Mouse (Mus musculus) limb, embryonic 14.5 days (tissue): ENCODE measurements around the gene Fis1. TPM values are rescaled to one million over a fixed set of nuclear protein-coding genes. Genes with fewer than 3 reads are reported as not detected.
A peak's percentile ranks its signal among the peaks of the same experiment; 100 is the strongest.

Experiments
- ATAC-seq: fragments of 200-750 bp; cut with Nextera tagmentation; 2 replicates; pipeline ENCODE4 v1.8.0; 2017; ENCODE audit warnings: low read depth, moderate number of reproducible peaks, moderate TSS enrichment; ENCODE audit not compliant: low FRiP score
- DNase-seq: peaks from one replicate; pipeline ENCODE4 v3.0.0-alpha.2; 2015; ENCODE audit warnings: low spot score
- H3K27ac ChIP-seq: fragments of 300-500 bp; sonication (generic); replicated peaks from 2 replicates; pipeline ENCODE4 v1.5.1; 2014; ENCODE audit warnings: low read depth, mild to moderate bottlenecking, low read length, moderate library complexity, mixed read lengths
- H3K27me3 ChIP-seq: fragments of 300-500 bp; sonication (generic); 2 replicates; pipeline ENCODE4 v1.6.1; 2014; ENCODE audit warnings: low read length, mixed read lengths; ENCODE audit not compliant: control insufficient read depth, insufficient read depth
- H3K36me3 ChIP-seq: fragments of 300-500 bp; sonication (generic); 2 replicates; pipeline ENCODE4 v1.6.1; 2014; ENCODE audit warnings: mild to moderate bottlenecking, low read length, moderate library complexity, mixed read lengths; ENCODE audit not compliant: control insufficient read depth, insufficient read depth
- H3K4me1 ChIP-seq: fragments of 300-500 bp; sonication (generic); 2 replicates; pipeline ENCODE4 v1.6.1; 2014; ENCODE audit warnings: antibody characterized with exemption, low read length, mixed read lengths; ENCODE audit not compliant: control insufficient read depth, insufficient read depth
- H3K4me2 ChIP-seq: fragments of 300-500 bp; sonication (generic); replicated peaks from 2 replicates; pipeline ENCODE4 v1.6.1; 2014; ENCODE audit warnings: low read depth, mild to moderate bottlenecking, low read length, moderate library complexity; ENCODE audit not compliant: severe bottlenecking
- H3K4me3 ChIP-seq: fragments of 300-500 bp; sonication (generic); replicated peaks from 2 replicates; pipeline ENCODE4 v1.5.1; 2014; ENCODE audit warnings: low read length
- H3K9ac ChIP-seq: fragments of 300-500 bp; sonication (generic); 2 replicates; pipeline ENCODE4 v1.6.1; 2014; ENCODE audit warnings: mild to moderate bottlenecking, low read depth, low read length, moderate library complexity; ENCODE audit not compliant: severe bottlenecking
- H3K9me3 ChIP-seq: fragments of 300-500 bp; sonication (generic); 2 replicates; pipeline ENCODE4 v1.6.1; 2016; ENCODE audit warnings: low read length; ENCODE audit not compliant: control insufficient read depth
- POLR2A ChIP-seq: fragments of 200-500 bp; IDR thresholded peaks from 2 replicates; pipeline ENCODE4 v1.8.0; 2012; ENCODE audit warnings: inconsistent platforms, mild to moderate bottlenecking, moderate library complexity, borderline replicate concordance; ENCODE audit not compliant: insufficient read depth, insufficient read length; ENCODE audit errors: extremely low read depth
- WGBS: fragments of 180-500 bp; shearing (Covaris S2); extraction: QIAGEN DNeasy Blood & Tissue Kit; methylation state at CpG from one replicate; pipeline ENCODE4 v1.1.7; 2014; 5-methylcytosine and 5-hydroxymethylcytosine counted together
- polyA plus RNA-seq, 2 experiments: library from polyadenylated mRNA; depleted of rRNA in 1 of 2; stranded (reverse) in 1 of 2; unstranded in 1 of 2; fragments of >200 nt; fragmentation: Nextera tagmentation in 1 of 2; extraction: Ambion mirVana in 1 of 2; gene quantifications; 2 replicates each; pipeline versions ENCODE4 v1.2.1 to v1.2.3; 2012 to 2014

The Fis1 gene
- polyA plus RNA-seq, 2 experiments, result 225 to 284 TPM

DNA sequence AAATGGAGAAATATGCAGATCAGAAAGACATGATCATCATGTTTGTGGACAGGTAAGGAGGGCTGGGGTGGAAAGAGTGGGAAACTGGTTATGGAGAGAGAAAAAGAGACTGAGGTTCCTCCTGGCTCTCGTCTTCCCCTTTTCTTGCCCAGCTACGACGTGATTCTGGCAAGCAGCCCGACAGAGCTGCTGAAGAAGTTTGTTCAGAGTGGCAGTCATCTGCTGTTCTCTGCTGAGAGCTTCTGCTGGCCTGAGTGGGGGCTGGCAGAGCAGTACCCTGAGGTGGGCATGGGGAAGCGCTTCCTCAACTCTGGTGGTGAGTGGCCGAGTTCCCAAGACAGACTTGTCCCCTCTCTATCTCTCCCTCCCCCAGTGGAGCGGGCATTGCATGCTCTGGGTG, 35.3 kb downstream of the Fis1 start:
- Histone ChIP-seq H3K27me3 (no peaks in the 10 kb centered on the region), H3K36me3 (peaks cover 50% of the 10 kb centered on the region), H3K9ac (peak overlapping the region; percentile 94), H3K4me3 (peak overlapping the region; percentile 78), H3K9me3 (no peaks in the 10 kb centered on the region), H3K4me2 (peak overlapping the region; percentile 79), H3K27ac (no peak overlapping the region), H3K4me1 (peaks cover 11% of the 10 kb centered on the region)
- TF ChIP-seq POLR2A, result no peak
- no peak for ATAC-seq
- 71% methylated on average over 4 of the region's 7 CpGs for WGBS
- DNase-seq, result no peak

DNA sequence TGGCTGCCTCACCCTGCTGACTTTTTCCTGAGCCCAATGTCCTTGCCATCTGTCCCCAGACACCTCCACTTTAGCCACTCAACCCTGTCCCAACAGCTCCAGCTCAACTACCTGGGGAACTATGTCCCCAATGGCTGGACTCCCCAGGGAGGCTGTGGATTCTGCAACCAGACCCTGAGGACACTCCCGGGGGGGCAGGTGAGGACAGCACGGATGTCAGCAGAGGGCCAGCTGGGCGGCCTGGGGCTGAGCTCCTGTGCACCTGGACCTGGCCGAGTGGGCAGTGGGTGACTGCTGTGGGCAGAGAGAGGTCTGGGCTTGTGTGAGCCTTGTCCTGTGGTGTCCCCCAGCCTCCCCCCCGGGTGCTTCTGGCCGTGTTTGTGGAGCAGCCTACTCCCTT, 36.7 kb downstream of the Fis1 start:
- H3K9me3 ChIP-seq, result no peaks in the 10 kb centered on the region
- peaks cover 11% of the 10 kb centered on the region for H3K4me1 ChIP-seq
- no peak for TF ChIP-seq POLR2A
- no peak overlapping the region for H3K4me2 ChIP-seq
- H3K36me3 ChIP-seq, result peaks cover 60% of the 10 kb centered on the region
- no peak overlapping the region for H3K9ac ChIP-seq
- no peak overlapping the region for H3K4me3 ChIP-seq
- whole genome bisulfite sequencing, result 81% methylated on average over 5 of the region's 6 CpGs
- DNase-seq (no peak), ATAC-seq (no peak)
- H3K27ac ChIP-seq, result no peak overlapping the region
- no peaks in the 10 kb centered on the region for H3K27me3 ChIP-seq

DNA sequence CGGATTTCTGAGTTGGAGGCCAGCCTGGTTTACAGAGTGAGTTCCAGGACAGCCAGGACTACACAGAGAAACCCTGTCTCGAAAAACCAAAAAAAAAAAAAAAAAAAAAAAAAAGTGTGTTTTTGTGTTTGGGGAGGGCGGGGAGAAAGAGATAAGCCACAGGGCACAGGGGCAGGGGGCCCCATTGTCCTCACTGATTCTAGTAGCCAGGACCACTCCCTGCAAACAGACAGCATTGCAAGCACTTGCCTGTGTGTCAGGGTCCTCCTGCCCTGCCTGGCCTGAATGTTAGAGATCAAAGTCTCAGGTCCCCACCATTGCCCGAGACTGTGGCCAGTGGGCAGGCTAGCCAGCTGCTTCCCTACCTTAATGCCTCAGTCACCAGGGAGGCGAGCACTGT, 46.4 kb downstream of the Fis1 start:
- Histone ChIP-seq H3K4me1 (no peaks in the 10 kb centered on the region), H3K27me3 (no peaks in the 10 kb centered on the region), H3K9ac (no peak overlapping the region), H3K27ac (no peak overlapping the region), H3K4me3 (no peak overlapping the region), H3K9me3 (no peaks in the 10 kb centered on the region), H3K4me2 (no peak overlapping the region), H3K36me3 (peaks cover 19% of the 10 kb centered on the region)
- ATAC-seq (no peak), DNase-seq (no peak)
- WGBS, result 55% methylated on average over 3 of the region's 5 CpGs
- no peak for TF ChIP-seq POLR2A

GRCm38 (mm10) chr5:137000612-137001011, 47.5 kb downstream of the Fis1 start:
- TF ChIP-seq POLR2A, result no peak
- no peak overlapping the region for H3K9ac ChIP-seq
- peaks cover 7% of the 10 kb centered on the region for H3K36me3 ChIP-seq
- DNase-seq, result no peak
- H3K9me3 ChIP-seq, result no peaks in the 10 kb centered on the region
- ATAC-seq, result no peak
- no peak overlapping the region for H3K4me3 ChIP-seq
- H3K4me1 ChIP-seq, result no peaks in the 10 kb centered on the region
- 74% methylated on average over 2 of the region's 2 CpGs for WGBS
- H3K4me2 ChIP-seq, result no peak overlapping the region
- H3K27me3 ChIP-seq, result no peaks in the 10 kb centered on the region
- H3K27ac ChIP-seq, result no peak overlapping the region

- no peak overlapping the region for H3K4me3 ChIP-seq
- 51% methylated on average over 8 of the region's 8 CpGs for WGBS
- H3K27ac ChIP-seq, result no peak overlapping the region
- no peaks in the 10 kb centered on the region for H3K27me3 ChIP-seq
- no peaks in the 10 kb centered on the region for H3K4me1 ChIP-seq
- no peaks in the 10 kb centered on the region for H3K36me3 ChIP-seq
- H3K9ac ChIP-seq, result no peak overlapping the region
- ATAC-seq (no peak), DNase-seq (no peak)
- TF ChIP-seq POLR2A, result no peak
- H3K9me3 ChIP-seq, result no peaks in the 10 kb centered on the region
- no peak overlapping the region for H3K4me2 ChIP-seq
These were observed 54.2 kb downstream of the Fis1 start for GRCm38 (mm10) chr5:137007276-137007675.

DNA sequence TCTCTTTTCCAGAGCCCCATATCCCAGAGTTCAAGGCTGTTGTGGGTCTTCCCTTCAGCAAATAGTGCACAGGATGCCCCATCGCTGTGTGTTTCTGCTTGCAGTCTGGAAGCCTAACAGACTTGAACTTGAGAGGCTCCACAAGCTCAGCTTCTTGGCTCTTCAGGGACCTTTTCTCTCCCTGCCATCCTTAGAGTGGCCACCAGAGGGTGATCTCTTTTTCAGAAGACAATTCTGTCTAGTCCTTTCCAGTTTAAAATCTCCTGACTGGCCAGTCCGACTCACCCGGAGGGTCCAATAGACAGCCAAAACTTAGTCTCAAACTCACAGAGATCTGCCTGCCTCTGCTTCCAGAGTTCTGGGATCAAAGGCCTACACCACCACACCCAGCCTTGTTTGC, 56.9 kb downstream of the Fis1 start:
- no peaks in the 10 kb centered on the region for H3K9me3 ChIP-seq
- H3K9ac ChIP-seq, result no peak overlapping the region
- WGBS, result 41% methylated on average over 3 of the region's 3 CpGs
- H3K27me3 ChIP-seq, result no peaks in the 10 kb centered on the region
- TF ChIP-seq POLR2A, result no peak
- H3K36me3 ChIP-seq, result no peaks in the 10 kb centered on the region
- H3K4me1 ChIP-seq, result no peaks in the 10 kb centered on the region
- H3K4me3 ChIP-seq, result no peak overlapping the region
- DNase-seq (no peak), ATAC-seq (no peak)
- H3K27ac ChIP-seq, result no peak overlapping the region
- no peak overlapping the region for H3K4me2 ChIP-seq
